Mouse (Mus musculus): Measurements from ENCODE around the gene 2810408A11Rik.

GRCm38 (mm10) chr11:69945216-69945615, 44.4 kb upstream of the 2810408A11Rik start:
- no peak for TF ChIP-seq GATA1 (IDR thresholded peaks at IDR 0.05; ENCODE audit: low read depth, low read length)
- TF ChIP-seq CTCF (IDR thresholded peaks at IDR 0.05 in 2 of 3, conservative IDR thresholded peaks at IDR 0.05 in 1 of 3; ENCODE audit: control insufficient read depth in 1 of 3, insufficient read depth in 1 of 3, low read depth in 2 of 3, low read length in 3 of 3, poor library complexity in 1 of 3, severe bottlenecking in 1 of 3) = no peak
- TF ChIP-seq POLR2A (IDR thresholded peaks at IDR 0.05; ENCODE audit: control insufficient read depth in 1 of 2, insufficient read depth in 1 of 2, low read depth in 1 of 2, low read length in 2 of 2, poor library complexity in 1 of 2) = no peak
- no peak for TF ChIP-seq TAL1 (IDR thresholded peaks at IDR 0.05; ENCODE audit: low read length)
- TF ChIP-seq EP300 (IDR thresholded peaks at IDR 0.05; ENCODE audit: low read depth in 1 of 2, low read length in 2 of 2) = no peak
- TF ChIP-seq TCF12 (IDR thresholded peaks at IDR 0.05; ENCODE audit: low read depth, low read length) = no peak
- TF ChIP-seq TBP (IDR thresholded peaks at IDR 0.05; ENCODE audit: low read depth, low read length) = no peak
- no peak for TF ChIP-seq MEF2A (IDR thresholded peaks at IDR 0.05; ENCODE audit: extremely low read depth, insufficient replicate concordance, low read depth, low read length, poor library complexity, severe bottlenecking)
- no peak for TF ChIP-seq MAX (IDR thresholded peaks at IDR 0.05; ENCODE audit: low read length)
- no peak for TF ChIP-seq MYB (IDR thresholded peaks at IDR 0.05; ENCODE audit: low read depth, low read length)
- TF ChIP-seq E2F4 (IDR thresholded peaks at IDR 0.05; ENCODE audit: borderline replicate concordance, low read depth, low read length) = no peak
- no peak for TF ChIP-seq USF1 (IDR thresholded peaks at IDR 0.05; ENCODE audit: low read depth, low read length)
